Mouse (Mus musculus) forebrain, embryonic 13.5 days (tissue): ENCODE data around the gene Ints3. TPM values are rescaled to one million over a fixed set of nuclear protein-coding genes. Genes with fewer than 3 reads are reported as not detected.

Experiments
- ATAC-seq: fragments of 200-750 bp; cut with Nextera tagmentation; 2 replicates; pipeline ENCODE4 v1.8.0; 2017
- H3K27ac ChIP-seq: fragments of 300-500 bp; sonication (generic); 2 replicates; pipeline ENCODE4 v1.5.1; 2015; ENCODE audit warnings: inconsistent platforms, mild to moderate bottlenecking, moderate library complexity
- H3K27me3 ChIP-seq: fragments of 300-500 bp; sonication (generic); 2 replicates; pipeline ENCODE4 v1.6.1; 2015; ENCODE audit warnings: mild to moderate bottlenecking, inconsistent platforms
- H3K36me3 ChIP-seq: fragments of 300-500 bp; sonication (generic); 2 replicates; pipeline ENCODE4 v1.6.1; 2015; ENCODE audit warnings: mild to moderate bottlenecking, inconsistent platforms; ENCODE audit not compliant: poor library complexity, severe bottlenecking
- H3K4me1 ChIP-seq: fragments of 300-500 bp; sonication (generic); 2 replicates; pipeline ENCODE4 v1.6.1; 2015; ENCODE audit warnings: inconsistent platforms
- H3K4me2 ChIP-seq: fragments of 300-500 bp; sonication (generic); 2 replicates; pipeline ENCODE4 v1.6.1; 2015; ENCODE audit warnings: inconsistent platforms, mild to moderate bottlenecking, moderate library complexity
- H3K4me3 ChIP-seq: fragments of 300-500 bp; sonication (generic); 2 replicates; pipeline ENCODE4 v1.5.1; 2015; ENCODE audit warnings: mild to moderate bottlenecking, inconsistent platforms
- H3K9ac ChIP-seq: fragments of 300-500 bp; sonication (generic); 2 replicates; pipeline ENCODE4 v1.6.1; 2015; ENCODE audit warnings: mild to moderate bottlenecking, inconsistent platforms
- H3K9me3 ChIP-seq: fragments of 300-500 bp; sonication (generic); replicated peaks from 2 replicates; pipeline ENCODE4 v1.6.1; 2016; ENCODE audit warnings: inconsistent platforms
- WGBS: fragments of 180-500 bp; shearing (Covaris S2); methylation state at CpG from one replicate; pipeline ENCODE4 v1.1.7; 2015; 5-methylcytosine and 5-hydroxymethylcytosine counted together
- polyA plus RNA-seq: library from polyadenylated mRNA; unstranded; fragments of >200 nt; fragmentation: Nextera tagmentation; extraction: Ambion mirVana; gene quantifications from 2 replicates; pipeline ENCODE4 v1.2.1, GENCODE M21; 2015

The Ints3 gene
- polyA plus RNA-seq: 27.8 and 29.3 TPM in 2 replicates

DNA sequence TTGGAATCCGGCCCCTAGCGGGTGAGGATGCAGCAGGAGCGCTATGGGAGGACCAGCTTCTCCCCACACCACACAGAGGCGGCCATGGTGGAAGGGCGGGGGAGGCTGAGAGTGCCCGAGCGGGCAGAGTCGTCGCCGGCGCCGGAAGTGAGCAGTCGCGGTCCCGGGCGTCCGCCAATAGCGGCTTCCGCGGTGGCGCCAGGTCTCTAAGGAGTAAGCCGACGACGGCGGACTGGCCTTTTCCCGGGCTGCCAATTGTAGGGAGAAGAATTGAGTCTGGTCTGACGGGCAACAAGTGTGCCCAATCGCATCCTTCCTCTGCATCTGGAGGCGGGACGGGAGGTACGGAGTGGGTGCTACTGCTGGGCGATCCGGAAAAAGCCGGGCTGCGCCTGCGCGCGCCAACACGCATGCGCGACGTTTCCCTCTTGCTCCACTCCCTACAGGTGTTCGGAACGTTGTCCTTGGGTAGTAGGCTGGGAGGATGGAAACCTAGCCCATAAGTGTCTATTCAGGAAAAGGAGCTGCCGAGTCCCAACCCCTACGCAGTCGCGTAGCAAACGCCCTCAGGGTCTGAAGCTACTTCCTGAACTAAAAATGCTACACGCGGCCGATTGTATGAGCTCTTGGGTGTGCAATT is at the start of gene Ints3:
Gene Ints3, minus strand, starts transcription at position 242 of the 640 bp plus-strand sequence.
- peak within 1 kb of the TSS; percentile 65 for H3K4me3 ChIP-seq
- peaks cover 28% of the 10 kb centered on the region for H3K4me1 ChIP-seq
- H3K27ac ChIP-seq: peak within 1 kb of the TSS; percentile 94
- H3K27me3 ChIP-seq: no peaks in the 10 kb centered on the region
- H3K4me2 ChIP-seq: peak within 1 kb of the TSS; percentile 98
- H3K9me3 ChIP-seq: no peaks in the 10 kb centered on the region
- 1% methylated on average over 52 of the region's 52 CpGs for WGBS
- H3K9ac ChIP-seq: peak within 1 kb of the TSS; percentile 93
- H3K36me3 ChIP-seq: 0 out of 2 replicates have a peak, but pooled peaks cover 4% of the 10 kb centered on the region
- peak; percentile 100 for ATAC-seq

- Histone ChIP-seq H3K9me3 (no peaks in the 10 kb centered on the region), H3K4me1 (peaks cover 13% of the 10 kb centered on the region), H3K36me3 (peaks cover 32% of the 10 kb centered on the region), H3K9ac (peak within 1 kb of the TSS; percentile 92), H3K27ac (peak within 1 kb of the TSS; percentile 95), H3K4me2 (peak within 1 kb of the TSS; percentile 81), H3K4me3 (peak within 1 kb of the TSS; percentile 84), H3K27me3 (no peaks in the 10 kb centered on the region)
- ATAC-seq: peak; percentile 99
- under 1% methylated on average over 45 of the region's 45 CpGs for WGBS
Measured at GRCm38 (mm10) chr3:90475831-90476611, 42.6 kb upstream of the Ints3 start, which contains the start of gene Ilf2. Gene Ilf2, plus strand, starts transcription at chr3:90476126.

- H3K9ac ChIP-seq: no peak overlapping the region
- no peaks in the 10 kb centered on the region for H3K9me3 ChIP-seq
- H3K4me1 ChIP-seq: peaks cover 13% of the 10 kb centered on the region
- H3K27ac ChIP-seq: no peak overlapping the region
- H3K36me3 ChIP-seq: peaks cover 25% of the 10 kb centered on the region
- 43% methylated on average over 16 of the region's 16 CpGs for WGBS
- H3K27me3 ChIP-seq: no peaks in the 10 kb centered on the region
- H3K4me3 ChIP-seq: peak overlapping the region; percentile 30
- H3K4me2 ChIP-seq: peak overlapping the region; percentile 39
- peak; percentile 39 for ATAC-seq
Measured at GRCm38 (mm10) chr3:90475151-90475830, 41.9 kb upstream of the Ints3 start.

- Histone ChIP-seq H3K9ac (no peak overlapping the region), H3K4me3 (no peak overlapping the region), H3K9me3 (no peaks in the 10 kb centered on the region), H3K4me2 (no peak overlapping the region), H3K27ac (no peak overlapping the region), H3K4me1 (peaks cover 4% of the 10 kb centered on the region), H3K27me3 (0 out of 2 replicates have a peak, but pooled peaks cover 4% of the 10 kb centered on the region), H3K36me3 (no peaks in the 10 kb centered on the region)
- 31% methylated on average over 3 of the region's 3 CpGs for WGBS
- no peak for ATAC-seq
Measured at GRCm38 (mm10) chr3:90472213-90472612, 38.8 kb upstream of the Ints3 start.

DNA sequence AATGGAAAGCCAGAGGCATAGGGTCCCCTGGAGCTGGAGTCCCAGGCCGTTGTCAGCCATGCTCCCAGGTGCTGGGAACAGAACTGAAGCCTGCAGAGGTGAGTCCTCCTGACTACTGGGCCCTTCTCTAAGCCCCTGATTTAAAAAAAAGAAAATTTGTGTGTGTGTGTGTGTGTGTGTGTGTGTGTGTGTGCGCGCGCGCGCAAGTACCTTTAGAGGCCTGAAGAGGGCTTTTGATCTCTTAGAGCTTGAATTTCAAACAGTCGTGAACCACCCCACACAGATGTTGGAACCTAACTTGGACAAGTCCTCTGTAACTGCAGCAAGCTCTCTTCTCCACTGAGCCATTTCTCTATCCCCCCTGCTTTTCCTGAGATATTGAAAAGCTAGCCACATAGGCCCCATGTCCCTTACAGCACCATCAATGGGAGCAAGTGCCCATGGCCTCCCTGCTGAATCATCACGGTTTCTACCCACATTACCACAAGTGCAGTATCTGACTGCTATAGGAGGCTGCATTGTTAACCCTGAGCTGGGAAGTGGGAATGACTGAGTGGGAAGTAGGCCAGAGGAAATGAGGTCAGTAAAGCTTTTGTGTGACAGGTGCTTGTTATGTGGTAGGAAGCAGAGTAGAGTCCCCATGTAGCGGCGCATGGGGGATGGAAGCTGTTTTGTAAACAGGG is 34.3 kb upstream of the Ints3 start:
- WGBS: 95% methylated on average over 10 of the region's 10 CpGs
- Histone ChIP-seq H3K9ac (no peak overlapping the region), H3K9me3 (no peaks in the 10 kb centered on the region), H3K4me2 (no peak overlapping the region), H3K36me3 (no peaks in the 10 kb centered on the region), H3K4me3 (no peak overlapping the region), H3K27ac (no peak overlapping the region), H3K27me3 (peaks cover 40% of the 10 kb centered on the region), H3K4me1 (peaks cover 15% of the 10 kb centered on the region)
- no peak for ATAC-seq

DNA sequence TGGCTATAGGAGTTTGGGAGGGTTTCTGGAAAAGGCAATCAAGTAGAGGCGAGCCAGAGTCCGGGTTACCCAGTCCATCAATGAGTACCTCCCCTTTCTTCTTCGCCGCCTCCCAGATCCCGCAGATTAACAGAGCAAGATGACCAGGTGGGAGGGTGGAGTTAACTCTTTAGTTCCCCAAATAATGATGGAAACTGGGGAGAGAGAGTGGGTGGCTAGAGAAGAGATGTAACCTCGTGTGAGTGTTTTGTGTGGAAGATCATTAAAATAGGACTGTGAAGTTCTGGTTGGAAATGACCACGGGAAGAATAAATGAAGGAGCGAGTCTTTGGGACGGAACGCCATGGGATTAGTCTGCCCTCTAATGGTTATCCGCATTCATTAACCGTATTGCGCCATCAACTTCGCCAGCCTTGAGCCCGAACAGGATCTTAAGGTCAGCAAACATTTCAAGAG is 32.9 kb upstream of the Ints3 start:
- Histone ChIP-seq H3K4me2 (peak overlapping the region; percentile 82), H3K9ac (peak overlapping the region; percentile 63; the same call in 1 of the 2 replicates), H3K4me3 (peak overlapping the region; percentile 54), H3K36me3 (no peaks in the 10 kb centered on the region), H3K4me1 (peaks cover 15% of the 10 kb centered on the region), H3K27me3 (peaks cover 54% of the 10 kb centered on the region), H3K9me3 (no peaks in the 10 kb centered on the region), H3K27ac (no peak overlapping the region)
- WGBS: under 1% methylated on average over 15 of the region's 15 CpGs
- peak; percentile 59 for ATAC-seq

DNA sequence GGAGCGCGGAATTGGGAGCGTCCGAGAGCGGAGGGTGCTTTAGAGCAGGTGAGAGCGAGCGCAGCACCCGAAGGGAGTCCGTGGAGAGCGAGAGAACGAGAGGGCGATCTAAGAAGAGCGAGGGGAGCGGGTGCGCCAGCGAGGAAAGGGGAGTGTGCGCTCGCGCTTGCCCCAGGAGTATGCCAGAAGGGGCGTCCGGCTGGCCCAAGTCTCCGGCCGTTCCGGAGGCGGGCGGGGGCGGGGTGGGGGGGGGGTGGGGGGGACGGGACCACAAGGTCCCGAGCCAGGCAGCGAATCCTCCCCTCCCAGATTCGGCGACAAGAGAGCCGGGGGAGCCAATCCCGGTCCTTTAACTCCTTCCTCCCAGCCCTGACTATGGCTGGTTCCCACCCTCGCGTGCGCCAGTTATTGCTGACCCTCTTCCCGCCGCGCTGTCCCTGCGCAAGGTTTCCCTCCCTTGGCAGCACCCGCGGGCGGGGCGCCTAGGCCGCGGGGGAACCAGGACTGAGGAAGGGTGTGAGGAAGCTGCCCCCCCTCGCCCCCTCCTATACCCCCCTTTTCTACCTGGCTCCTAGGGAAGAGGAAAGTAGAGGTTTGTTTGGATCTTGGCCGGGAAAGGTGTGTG is 32.4 kb upstream of the Ints3 start, which contains the start of gene Npr1:
Gene Npr1, minus strand, starts transcription at position 181 of the 625 bp plus-strand sequence.
- Histone ChIP-seq H3K36me3 (no peaks in the 10 kb centered on the region), H3K4me2 (peak within 1 kb of the TSS; percentile 82), H3K27ac (no peak within 1 kb of the TSS), H3K27me3 (peaks cover 58% of the 10 kb centered on the region), H3K4me3 (peak within 1 kb of the TSS; percentile 54), H3K4me1 (peaks cover 15% of the 10 kb centered on the region), H3K9me3 (no peaks in the 10 kb centered on the region), H3K9ac (peak within 1 kb of the TSS; percentile 63)
- 1% methylated on average over 38 of the region's 49 CpGs for WGBS
- peak; percentile 68 for ATAC-seq

DNA sequence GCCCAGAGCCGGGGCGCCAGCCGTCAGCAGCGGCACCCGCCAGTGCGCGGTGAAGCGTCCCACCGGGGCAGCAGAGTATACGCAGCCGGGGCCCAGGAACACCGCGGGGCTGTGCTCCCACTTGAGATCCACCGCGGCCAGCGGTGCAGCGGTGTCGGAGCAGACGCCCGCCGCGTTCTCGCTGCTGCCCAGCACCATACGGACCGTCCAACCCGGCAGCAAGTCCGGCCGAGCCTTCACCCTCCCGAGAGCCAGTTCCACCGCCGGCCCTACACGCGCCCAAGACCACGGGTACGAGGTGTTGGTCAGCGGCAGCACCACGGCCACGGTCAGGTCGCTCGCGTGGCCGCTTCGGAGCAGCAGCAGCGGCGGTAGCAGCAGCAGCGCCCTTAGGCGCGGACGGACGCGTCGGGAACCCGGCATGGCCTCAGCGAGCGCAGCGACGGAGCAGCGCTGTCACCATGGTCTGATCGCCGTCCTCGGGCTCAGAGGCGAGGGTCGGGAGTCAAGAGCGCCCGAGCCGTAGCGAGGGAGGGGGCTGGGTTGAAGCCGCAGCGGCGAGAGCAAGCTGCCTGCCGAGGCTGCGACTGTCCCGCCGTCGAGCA is 31.8 kb upstream of the Ints3 start:
- no peaks in the 10 kb centered on the region for H3K36me3 ChIP-seq
- peaks cover 64% of the 10 kb centered on the region for H3K27me3 ChIP-seq
- no peak overlapping the region for H3K27ac ChIP-seq
- H3K9ac ChIP-seq: peak overlapping the region; percentile 63
- H3K4me2 ChIP-seq: peak overlapping the region; percentile 82
- H3K4me1 ChIP-seq: peaks cover 15% of the 10 kb centered on the region
- peak; percentile 58 for ATAC-seq
- peak overlapping the region; percentile 54 for H3K4me3 ChIP-seq
- H3K9me3 ChIP-seq: no peaks in the 10 kb centered on the region
- WGBS: 2% methylated on average over 75 of the region's 75 CpGs

DNA sequence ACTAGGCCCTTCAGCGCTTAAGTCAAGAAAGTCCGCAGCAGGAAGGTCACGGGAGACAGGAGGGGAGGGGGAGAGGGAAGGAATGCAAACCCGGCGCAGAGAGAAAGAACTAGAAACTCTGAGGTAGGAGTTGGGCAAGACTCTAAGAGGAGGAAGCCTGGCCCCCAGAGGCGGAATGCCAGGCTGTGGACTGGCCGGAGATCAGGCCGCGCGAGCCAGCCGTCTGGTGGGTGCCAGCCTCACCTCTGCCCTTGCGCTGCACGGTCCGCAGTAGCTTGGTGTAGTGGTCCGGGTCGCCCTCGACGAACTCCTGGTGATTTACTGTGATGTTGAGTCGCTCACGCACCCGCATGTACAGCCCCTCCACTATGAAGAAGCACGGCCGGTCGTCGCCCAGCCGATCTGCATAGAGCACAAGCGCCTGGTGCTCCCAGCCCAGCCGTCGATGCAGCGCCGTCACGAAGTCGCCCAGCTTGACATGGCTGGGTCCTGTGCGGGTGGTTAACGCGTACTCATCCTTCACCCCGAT is 31.2 kb upstream of the Ints3 start:
- Histone ChIP-seq H3K9ac (peak overlapping the region; percentile 63; the same call in 1 of the 2 replicates), H3K27ac (no peak overlapping the region), H3K27me3 (peaks cover 67% of the 10 kb centered on the region), H3K4me2 (peak overlapping the region; percentile 82), H3K4me1 (peaks cover 15% of the 10 kb centered on the region), H3K36me3 (no peaks in the 10 kb centered on the region), H3K9me3 (no peaks in the 10 kb centered on the region), H3K4me3 (peak overlapping the region; percentile 54)
- WGBS: 13% methylated on average over 37 of the region's 37 CpGs
- 0 out of 2 replicates have a peak, but pooled peaks have one; percentile 14 for ATAC-seq

DNA sequence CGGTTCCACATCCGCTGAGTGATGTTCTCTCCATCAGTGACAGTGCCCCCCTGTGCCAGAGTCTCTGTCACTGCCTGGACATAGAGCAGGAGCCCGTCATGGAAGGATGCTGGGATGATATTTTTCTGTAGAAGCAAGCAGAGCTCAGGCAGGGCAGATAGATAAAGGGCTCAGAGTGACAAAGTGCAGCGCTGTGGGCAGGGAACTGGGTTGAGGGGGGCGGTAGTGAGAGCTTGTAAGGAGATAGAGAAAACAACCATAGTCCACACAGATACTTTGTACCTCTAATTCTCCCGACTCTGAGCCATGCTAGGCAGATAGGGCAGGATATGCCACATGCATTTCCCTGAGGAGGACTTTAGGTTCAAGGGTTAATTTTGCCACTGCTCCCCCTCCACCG is 29.2 kb upstream of the Ints3 start:
- WGBS: 21% methylated on average over 7 of the region's 7 CpGs
- no peak for ATAC-seq
- Histone ChIP-seq H3K4me3 (no peak overlapping the region), H3K27ac (no peak overlapping the region), H3K4me2 (no peak overlapping the region), H3K9ac (peak overlapping the region; percentile 4; the same call in 1 of the 2 replicates), H3K4me1 (peaks cover 15% of the 10 kb centered on the region), H3K27me3 (peaks cover 63% of the 10 kb centered on the region), H3K36me3 (no peaks in the 10 kb centered on the region), H3K9me3 (no peaks in the 10 kb centered on the region)
